Mouse (Mus musculus) neural tube, embryonic 10.5 days (tissue): Measurements from ENCODE around the gene Ldlrad3.

Experiments
- DNase-seq: peaks from one replicate; pipeline ENCODE4 v3.0.0-alpha.2; 2017; ENCODE audit warnings: low spot score; ENCODE audit errors: extremely low spot score

The Ldlrad3 gene

GRCm38 (mm10) chr2:102116521-102117401, 69.4 kb downstream of the Ldlrad3 start:
- no peak for DNase-seq

GRCm38 (mm10) chr2:102113801-102114200, 72.4 kb downstream of the Ldlrad3 start:
- no peak for DNase-seq

- no peak for DNase-seq
These were observed 72.9 kb downstream of the Ldlrad3 start for GRCm38 (mm10) chr2:102113323-102113722.

- DNase-seq, result no peak
These were observed 74.2 kb downstream of the Ldlrad3 start for GRCm38 (mm10) chr2:102111906-102112499.

GRCm38 (mm10) chr2:102110306-102110705, 75.9 kb downstream of the Ldlrad3 start:
- DNase-seq, result no peak

- no peak for DNase-seq
These were observed 78.9 kb downstream of the Ldlrad3 start for GRCm38 (mm10) chr2:102107280-102107679.

- DNase-seq, result no peak
These were observed 79.5 kb downstream of the Ldlrad3 start for GRCm38 (mm10) chr2:102106728-102107127.

GRCm38 (mm10) chr2:102105454-102105853, 80.7 kb downstream of the Ldlrad3 start:
- no peak for DNase-seq

- DNase-seq, result no peak
These were observed 82.2 kb downstream of the Ldlrad3 start for GRCm38 (mm10) chr2:102103955-102104354.

- DNase-seq, result no peak
These were observed 85.7 kb downstream of the Ldlrad3 start for GRCm38 (mm10) chr2:102100490-102100889.

GRCm38 (mm10) chr2:102099702-102100450, 86.3 kb downstream of the Ldlrad3 start:
- DNase-seq, result no peak

GRCm38 (mm10) chr2:102099261-102099660, 86.9 kb downstream of the Ldlrad3 start:
- DNase-seq, result no peak

GRCm38 (mm10) chr2:102094773-102095172, 91.4 kb downstream of the Ldlrad3 start:
- DNase-seq, result no peak

- DNase-seq, result no peak
These were observed 91.9 kb downstream of the Ldlrad3 start for GRCm38 (mm10) chr2:102094281-102094680.

- DNase-seq, result no peak
These were observed 93.6 kb downstream of the Ldlrad3 start for GRCm38 (mm10) chr2:102092579-102092978.

GRCm38 (mm10) chr2:102091516-102092350, 94.5 kb downstream of the Ldlrad3 start:
- peak; percentile 69 for DNase-seq

- no peak for DNase-seq
These were observed 98.4 kb downstream of the Ldlrad3 start for GRCm38 (mm10) chr2:102087787-102088186.

- no peak for DNase-seq
These were observed 99.6 kb downstream of the Ldlrad3 start for GRCm38 (mm10) chr2:102086583-102086982.

GRCm38 (mm10) chr2:102082782-102083181, 103.4 kb downstream of the Ldlrad3 start:
- no peak for DNase-seq

- peak; percentile 72 for DNase-seq
These were observed 108.6 kb downstream of the Ldlrad3 start for GRCm38 (mm10) chr2:102077554-102077953.

GRCm38 (mm10) chr2:102076237-102076636, 109.9 kb downstream of the Ldlrad3 start:
- DNase-seq, result no peak
